Mouse (Mus musculus) kidney, postnatal 10 days (tissue): Measurements from ENCODE around the gene Tmem236.

Source experiments
- DNase-seq: peaks from one replicate; pipeline ENCODE4 v3.0.0; 2021; ENCODE audit warnings: mixed read lengths

Tmem236 gene

DNA sequence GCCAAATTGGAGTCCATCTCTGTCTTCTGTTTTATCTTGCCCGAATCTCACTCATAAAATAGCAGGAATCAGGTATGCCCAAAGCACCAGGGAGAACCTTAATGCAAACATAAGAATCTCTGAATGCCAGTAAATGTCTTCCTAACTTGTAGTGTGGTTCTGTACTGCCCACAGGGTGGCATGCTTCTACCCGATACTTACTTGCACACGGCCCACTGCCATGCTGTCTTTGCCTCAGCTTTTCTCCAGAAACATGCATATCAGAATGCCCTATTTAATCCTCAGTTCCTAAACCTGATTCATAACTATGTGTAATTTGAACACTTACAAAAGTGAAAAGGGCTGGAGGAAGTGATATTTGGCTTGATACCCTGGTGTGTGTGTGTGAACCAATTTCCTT, 77.6 kb downstream of the Tmem236 start:
- DNase-seq, result no peak

DNA sequence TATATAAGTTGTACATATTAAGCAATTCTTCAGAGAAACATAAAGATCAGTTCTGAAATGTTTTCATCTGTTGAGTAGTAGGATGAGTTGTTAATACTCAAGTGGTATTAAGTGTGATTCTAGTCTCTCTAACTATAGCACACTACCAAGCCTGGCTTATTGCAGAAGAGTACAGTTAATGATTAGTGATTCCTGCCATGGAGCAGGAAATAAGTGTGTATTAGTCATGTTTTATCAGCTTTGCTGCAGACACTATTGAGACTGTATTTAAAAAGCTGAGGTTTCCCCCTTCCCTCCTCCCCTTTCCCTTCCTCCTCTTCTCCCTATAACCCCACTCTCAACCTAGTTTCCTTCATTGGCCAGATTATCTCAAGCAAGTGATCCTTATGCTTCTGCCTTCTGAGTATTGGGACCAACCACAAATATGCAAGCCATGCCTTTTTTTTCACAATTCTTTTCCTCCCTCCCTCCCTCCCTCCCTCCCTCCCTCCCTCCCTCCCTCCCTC, 84.1 kb downstream of the Tmem236 start:
- DNase-seq, result no peak

DNA sequence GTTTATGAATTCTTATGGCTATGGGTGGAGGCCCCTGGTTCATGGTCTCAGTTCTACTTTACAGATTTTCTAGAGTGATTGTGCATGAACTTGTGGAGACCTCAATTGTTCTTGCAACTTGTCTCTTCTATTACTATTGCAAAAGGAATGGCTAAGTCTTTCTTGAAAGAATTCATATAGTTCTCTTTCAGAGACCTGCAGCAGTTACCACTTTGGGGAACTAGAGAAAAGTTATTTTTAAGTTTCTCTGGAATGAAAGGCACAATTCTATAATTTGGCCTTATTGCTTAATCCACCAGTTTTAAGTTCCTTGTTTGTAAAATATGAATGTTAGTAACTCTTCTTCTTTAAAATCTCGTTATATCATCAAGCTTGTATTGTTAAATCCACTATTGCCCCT, 87.8 kb downstream of the Tmem236 start:
- DNase-seq, result no peak

DNA sequence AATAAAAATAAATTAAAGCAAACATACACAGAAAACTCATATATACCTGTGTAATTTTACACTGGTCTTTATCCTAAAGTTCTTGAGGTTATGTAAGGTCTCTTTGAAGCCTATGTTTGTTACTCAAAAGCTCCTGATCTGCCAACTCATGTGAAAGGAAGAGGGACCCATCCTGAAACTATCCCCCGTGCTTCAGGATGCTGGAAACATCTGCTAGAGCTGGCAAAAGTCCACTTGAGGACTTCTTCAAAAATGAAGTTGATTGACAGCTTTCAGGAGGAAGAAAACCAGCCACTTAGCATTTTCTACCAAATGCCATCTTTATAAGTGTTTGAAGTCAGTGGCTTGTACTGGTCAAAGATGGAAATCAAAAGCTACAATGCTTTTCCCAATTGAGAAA, 94.8 kb downstream of the Tmem236 start:
- DNase-seq, result no peak
